Mouse (Mus musculus): ENCODE data around the gene Fam186b.

Fam186b gene

DNA sequence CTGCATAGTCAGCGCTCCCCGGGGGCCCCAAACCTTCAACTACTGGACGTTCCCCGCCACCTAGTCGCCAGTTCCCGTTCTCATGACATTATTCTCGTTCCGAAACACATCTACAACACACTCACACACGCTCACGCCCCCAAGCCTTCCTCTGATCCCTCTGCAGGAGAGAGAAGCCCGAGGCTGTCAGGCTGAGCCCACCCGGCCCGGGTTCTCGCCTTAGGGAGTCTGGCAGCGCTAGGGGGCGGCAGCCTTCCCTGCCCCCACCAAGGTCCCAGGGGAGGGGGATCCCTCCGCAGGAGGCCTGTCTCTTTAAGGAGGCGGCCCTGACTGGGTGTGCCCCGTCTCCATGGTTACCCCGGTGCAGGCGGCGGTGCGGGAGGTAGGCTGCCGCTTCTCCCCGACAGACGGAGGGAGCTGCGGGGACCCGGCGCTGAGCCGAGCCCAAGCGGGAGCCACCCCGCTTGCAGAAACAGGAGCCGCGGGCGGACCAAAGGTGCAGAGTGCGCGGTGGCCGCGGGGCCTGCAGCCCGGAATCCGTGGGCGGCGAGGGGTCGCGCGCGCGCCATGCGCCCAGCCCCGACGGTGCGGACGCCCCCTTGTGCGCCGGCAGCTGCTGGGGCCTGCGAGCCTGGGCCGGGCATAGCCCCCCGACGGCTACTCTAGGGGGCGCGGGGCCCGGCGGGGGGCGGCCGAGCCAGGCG lies 71.3 kb downstream of the Fam186b start, which contains the start of gene Kcnh3:
TSS of gene Kcnh3 (plus strand) at position 654 of the 704 bp plus-strand sequence.
- DNase-seq (ENCODE audit: low spot score): peak; percentile 74

DNA sequence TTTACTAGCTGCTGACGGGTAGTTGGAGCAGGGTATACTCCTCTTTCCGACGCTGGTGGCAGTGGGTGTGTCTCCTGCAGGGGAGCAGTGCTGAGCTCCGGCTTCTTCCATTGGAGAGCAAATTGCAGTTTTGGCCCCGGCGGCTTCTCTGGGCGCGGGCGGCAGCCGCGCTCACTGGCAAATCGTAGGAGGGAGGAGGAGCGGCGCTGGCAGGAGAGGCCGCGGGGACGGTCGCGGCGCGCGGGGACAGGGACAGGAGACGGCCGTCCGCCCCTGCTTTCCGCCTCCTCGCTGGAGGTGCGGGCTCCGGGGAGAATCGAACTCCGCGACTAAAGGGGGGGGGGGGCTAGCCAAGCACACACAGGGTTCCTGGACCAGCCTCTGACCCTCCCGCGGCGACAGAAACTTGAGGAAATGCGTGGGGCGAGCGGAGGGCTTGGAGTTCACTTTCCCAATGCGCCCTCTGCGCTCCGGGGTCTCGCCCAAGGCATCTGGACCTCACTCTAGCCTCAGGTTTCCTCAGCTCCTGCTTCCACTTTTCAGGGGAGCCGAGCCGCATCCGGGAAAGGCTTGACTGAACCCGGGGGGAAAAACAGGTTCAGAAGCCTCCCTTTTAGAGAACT lies 72.0 kb downstream of the Fam186b start:
- peak; percentile 69 for DNase-seq (ENCODE audit: low spot score)

DNA sequence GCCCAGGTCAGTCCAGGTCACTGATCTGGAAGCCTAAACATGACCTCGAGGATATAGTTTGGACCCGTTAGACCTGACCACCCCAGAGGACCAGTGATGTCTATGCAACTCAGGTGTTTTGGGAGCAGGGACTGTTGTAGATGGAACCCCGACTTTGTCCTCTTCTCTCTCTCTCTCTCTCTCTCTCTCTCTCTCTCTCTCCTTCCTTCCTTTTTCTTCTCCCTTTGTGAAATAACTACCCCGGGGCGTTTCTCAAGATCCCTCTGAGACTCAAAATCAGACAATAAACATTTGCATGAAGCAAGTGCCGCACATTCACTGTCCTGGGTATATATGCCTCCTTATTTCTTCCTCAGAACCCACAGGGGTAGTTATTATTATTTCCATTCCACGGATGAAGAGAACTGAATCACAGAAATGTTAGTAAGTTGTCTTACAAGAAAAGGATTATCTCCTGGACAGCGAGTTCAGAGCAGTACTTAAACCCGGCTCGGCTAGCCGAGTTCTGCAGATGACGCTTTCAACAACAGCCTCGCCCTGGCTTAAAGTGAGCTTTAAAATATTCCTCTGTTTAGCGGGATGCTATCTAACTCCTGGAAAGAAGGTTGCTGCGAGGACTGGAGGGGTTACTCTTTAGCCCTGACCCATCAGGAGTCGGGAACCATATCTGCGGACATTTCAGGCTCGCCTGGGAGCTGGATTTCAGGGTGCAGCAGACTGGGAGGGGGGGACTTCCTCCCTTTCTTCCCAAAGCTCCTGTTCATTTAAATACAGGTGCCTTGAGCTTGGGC lies 72.7 kb downstream of the Fam186b start:
- peak; percentile 31 for DNase-seq (ENCODE audit: low spot score)

DNA sequence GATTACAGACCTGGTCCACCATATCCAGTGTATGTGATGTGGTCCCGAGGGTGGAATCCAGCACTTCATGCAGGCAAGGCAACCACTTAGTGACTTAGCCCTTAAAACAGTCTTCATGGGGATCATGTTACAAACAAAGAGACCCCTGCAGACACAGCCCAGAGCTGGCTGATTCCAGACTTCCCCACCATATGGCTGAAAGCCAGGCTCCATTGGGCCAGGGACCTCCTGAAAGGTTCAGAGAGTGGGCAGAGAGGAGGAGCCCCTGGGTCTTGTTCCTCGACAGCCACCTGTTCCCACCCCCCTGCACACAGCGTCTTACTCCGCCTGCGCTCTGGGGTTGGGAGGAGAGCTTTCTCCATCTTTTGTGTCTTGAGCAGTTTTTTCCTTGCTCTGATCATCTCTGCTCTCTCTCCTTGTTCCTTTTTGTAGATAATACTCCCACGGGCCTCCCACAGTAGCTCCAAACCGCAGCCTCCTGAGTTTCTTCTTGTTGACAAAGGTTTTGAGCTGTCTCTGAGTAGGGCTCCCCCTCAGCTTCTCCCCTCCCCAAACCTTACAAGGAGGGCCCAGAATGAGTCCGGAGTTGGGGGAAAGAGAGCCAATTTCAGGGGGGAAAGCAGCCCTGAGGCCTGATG lies 74.3 kb downstream of the Fam186b start:
- DNase-seq (ENCODE audit: low spot score): no peak
